Mouse (Mus musculus): ENCODE data around the gene Maml2.

The Maml2 gene

GRCm38 (mm10) chr9:13623892-13624422, 326.2 kb downstream of the Maml2 start:
- DNase-seq = no peak

GRCm38 (mm10) chr9:13624780-13625179, 327.0 kb downstream of the Maml2 start:
- no peak for DNase-seq

- no peak for DNase-seq
Measured at GRCm38 (mm10) chr9:13625215-13625614, 327.5 kb downstream of the Maml2 start.

- DNase-seq = no peak
Measured at GRCm38 (mm10) chr9:13626480-13626879, 328.7 kb downstream of the Maml2 start.

GRCm38 (mm10) chr9:13633371-13633770, 335.6 kb downstream of the Maml2 start:
- no peak for DNase-seq

- no peak for DNase-seq
Measured at GRCm38 (mm10) chr9:13639655-13640054, 341.9 kb downstream of the Maml2 start.

- DNase-seq = no peak
Measured at GRCm38 (mm10) chr9:13645153-13645552, 347.4 kb downstream of the Maml2 start.

- no peak for DNase-seq
Measured at GRCm38 (mm10) chr9:13651065-13651464, 353.3 kb downstream of the Maml2 start.

GRCm38 (mm10) chr9:13651828-13652227, 354.1 kb downstream of the Maml2 start:
- DNase-seq = no peak

- DNase-seq = no peak
Measured at GRCm38 (mm10) chr9:13652389-13652877, 354.7 kb downstream of the Maml2 start.

GRCm38 (mm10) chr9:13652917-13653316, 355.2 kb downstream of the Maml2 start:
- DNase-seq = no peak

- peak; percentile 13 for DNase-seq
Measured at GRCm38 (mm10) chr9:13661768-13662623, 364.2 kb downstream of the Maml2 start.

- no peak for DNase-seq
Measured at GRCm38 (mm10) chr9:13665487-13665969, 367.8 kb downstream of the Maml2 start.

GRCm38 (mm10) chr9:13667955-13668354, 370.2 kb downstream of the Maml2 start:
- DNase-seq = no peak

GRCm38 (mm10) chr9:13668742-13669141, 371.0 kb downstream of the Maml2 start:
- no peak for DNase-seq

- DNase-seq = no peak
Measured at GRCm38 (mm10) chr9:13671125-13671769, 373.5 kb downstream of the Maml2 start.

- no peak for DNase-seq
Measured at GRCm38 (mm10) chr9:13673304-13673703, 375.5 kb downstream of the Maml2 start.

- no peak for DNase-seq
Measured at GRCm38 (mm10) chr9:13678026-13678425, 380.3 kb downstream of the Maml2 start.

- DNase-seq = no peak
Measured at GRCm38 (mm10) chr9:13679696-13680095, 381.9 kb downstream of the Maml2 start.

GRCm38 (mm10) chr9:13681147-13681546, 383.4 kb downstream of the Maml2 start:
- DNase-seq = no peak

- DNase-seq = peak; percentile 11
Measured at GRCm38 (mm10) chr9:13681581-13682038, 383.9 kb downstream of the Maml2 start.

GRCm38 (mm10) chr9:13684327-13684934, 386.7 kb downstream of the Maml2 start:
- no peak for DNase-seq
